Mouse (Mus musculus) kidney, adult 2 months (tissue): ENCODE results near the gene Hist1h2ac.

Source experiments
- CTCF ChIP-seq: fragments of 200-500 bp; conservative IDR thresholded peaks from 2 replicates; pipeline ENCODE4 v1.5.1; 2011; ENCODE audit warnings: low read depth, mild to moderate bottlenecking, control low read depth, low read length, moderate library complexity, mixed read lengths; ENCODE audit not compliant: insufficient read depth, insufficient read length
- POLR2A ChIP-seq: fragments of 200-500 bp; IDR thresholded peaks from one replicate; pipeline ENCODE4 v1.6.1; 2011; ENCODE audit warnings: low read depth, low read length, control low read depth

GRCm38 (mm10) chr13:23699767-23700166 lies 16.0 kb upstream of the Hist1h2ac start:
- TF ChIP-seq CTCF (no peak), POLR2A (no peak)
